Mouse (Mus musculus) embryo, embryonic 11.5 days (tissue): Measurements from ENCODE around the gene Gm10337.
A peak's percentile ranks its signal among the peaks of the same experiment; 100 is the strongest.

Source experiments
- DNase-seq: peaks from one replicate; pipeline ENCODE4 v3.0.0-alpha.2; 2012; ENCODE audit warnings: low read depth, low spot score

Gene Gm10337

GRCm38 (mm10) chr15:102503447-102503846, at the start of gene Gm10337:
Gene Gm10337 (plus strand): TSS chr15:102503722.
- DNase-seq = no peak

DNA sequence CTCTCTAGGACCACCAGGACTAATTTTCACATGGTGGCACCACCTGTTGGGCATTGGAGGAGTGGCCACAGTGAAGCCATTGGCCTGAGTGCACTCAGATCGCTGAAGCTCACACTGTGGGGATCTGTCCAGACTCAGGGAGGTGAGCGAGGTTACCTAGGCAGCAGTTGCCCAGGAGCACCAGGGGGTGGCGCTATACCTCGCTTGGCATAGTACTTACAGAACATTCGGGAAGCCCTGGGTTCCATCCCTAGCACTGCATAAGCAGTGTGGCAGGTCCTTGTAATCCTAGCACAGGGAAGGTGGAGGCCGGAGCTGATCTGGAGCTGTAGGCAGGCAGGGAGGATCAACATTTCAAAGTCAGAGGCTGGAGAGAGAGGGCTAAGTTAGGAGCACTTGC, 47.5 kb upstream of the Gm10337 start:
- DNase-seq = no peak

DNA sequence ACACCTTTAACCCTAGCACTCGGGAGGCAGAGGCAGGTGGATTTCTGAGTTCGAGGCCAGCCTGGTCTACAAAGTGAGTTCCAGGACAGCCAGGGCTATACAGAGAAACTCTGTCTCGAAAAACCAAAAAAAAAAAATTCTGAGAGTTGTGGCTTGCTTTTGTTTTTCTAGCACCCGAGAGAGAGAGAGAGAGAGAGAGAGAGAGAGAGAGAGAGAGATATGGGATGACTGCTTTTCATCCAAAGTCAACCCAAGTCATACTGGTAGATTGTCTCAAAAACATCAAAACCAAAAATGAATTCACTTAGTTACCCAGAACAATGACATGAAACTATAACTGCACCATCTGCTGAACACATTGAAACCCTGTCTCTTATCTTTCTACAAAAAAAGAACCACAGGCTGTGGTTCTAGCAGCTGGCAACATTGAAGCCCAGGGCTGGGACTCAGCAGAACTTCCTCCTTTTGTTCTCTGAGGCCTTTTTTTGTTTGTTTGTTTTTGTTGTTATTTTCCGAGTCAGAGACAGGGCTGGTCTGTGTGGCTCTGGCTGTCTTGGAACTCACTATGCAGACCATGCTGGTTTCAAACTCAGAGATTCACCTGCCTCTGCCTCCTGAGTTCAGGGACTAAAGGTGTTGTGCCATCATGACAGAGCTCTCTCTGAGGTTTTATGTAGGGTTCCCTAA, 45.3 kb upstream of the Gm10337 start:
- no peak for DNase-seq

DNA sequence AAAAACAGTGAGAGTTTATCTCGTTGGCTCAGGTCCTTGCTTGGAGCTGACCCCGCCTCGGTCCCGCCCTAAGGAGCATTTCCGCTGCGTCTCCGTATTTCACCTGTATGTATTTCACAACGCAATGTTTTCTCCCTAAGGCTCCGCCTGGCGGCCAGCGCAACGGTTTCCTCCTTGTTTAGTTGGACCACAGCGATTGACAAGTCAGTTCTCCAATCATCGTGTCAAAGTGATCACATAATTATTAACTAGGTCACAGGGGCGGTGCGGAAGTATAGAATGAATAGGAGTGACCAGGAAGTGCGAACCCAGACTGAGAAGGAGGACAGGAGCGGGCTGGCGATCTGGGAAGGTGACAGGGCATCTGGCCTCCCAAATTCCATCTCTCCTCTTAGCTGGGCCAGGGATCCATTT, 44.6 kb upstream of the Gm10337 start, which contains the start of gene Prr13:
Gene Prr13 (plus strand): TSS at position 125 of the 414 bp plus-strand sequence.
- DNase-seq = peak; percentile 81

GRCm38 (mm10) chr15:102459381-102459780, 44.1 kb upstream of the Gm10337 start:
- DNase-seq = no peak

- DNase-seq = no peak
Measured at GRCm38 (mm10) chr15:102459847-102460246, 43.7 kb upstream of the Gm10337 start.

DNA sequence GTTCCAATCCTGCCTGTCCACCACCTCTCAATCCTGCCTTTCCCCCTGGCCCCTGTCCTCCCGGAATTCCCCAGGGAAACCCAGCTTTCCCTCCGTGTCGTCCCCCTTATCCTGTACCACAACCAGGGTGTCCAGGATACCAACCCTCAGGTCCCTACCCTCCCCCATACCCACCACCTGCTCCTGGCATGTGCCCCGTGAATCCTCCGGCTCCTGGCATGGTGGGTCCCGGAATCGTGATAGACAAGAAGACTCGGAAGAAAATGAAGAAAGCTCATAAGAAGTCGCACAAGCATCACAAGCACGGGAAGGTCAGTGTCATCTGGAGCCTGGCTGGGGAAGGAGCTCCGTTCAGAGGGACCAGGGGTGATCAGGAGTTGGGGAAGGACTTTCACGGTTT, 43.1 kb upstream of the Gm10337 start:
- DNase-seq = no peak

- DNase-seq = no peak
Measured at GRCm38 (mm10) chr15:102460971-102461370, 42.6 kb upstream of the Gm10337 start.

GRCm38 (mm10) chr15:102461430-102462075, 42.0 kb upstream of the Gm10337 start:
- no peak for DNase-seq

DNA sequence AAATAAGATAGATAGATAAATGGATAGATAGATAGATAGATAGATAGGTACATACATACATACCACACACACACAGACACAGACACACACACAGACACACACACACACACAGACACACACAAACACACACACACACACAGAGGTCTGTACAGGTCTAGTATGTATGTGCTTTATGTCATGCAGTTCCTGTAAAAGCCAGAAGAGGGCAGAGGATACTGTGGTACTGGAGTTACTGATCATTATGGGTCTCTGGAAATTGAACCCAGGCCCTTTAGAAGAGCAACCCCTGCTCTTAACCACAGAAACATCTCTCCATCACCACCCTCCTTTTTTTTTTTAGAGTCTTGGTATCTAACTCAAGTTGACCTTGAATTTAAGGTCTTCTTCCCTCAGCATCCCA, 39.9 kb upstream of the Gm10337 start:
- DNase-seq = no peak

DNA sequence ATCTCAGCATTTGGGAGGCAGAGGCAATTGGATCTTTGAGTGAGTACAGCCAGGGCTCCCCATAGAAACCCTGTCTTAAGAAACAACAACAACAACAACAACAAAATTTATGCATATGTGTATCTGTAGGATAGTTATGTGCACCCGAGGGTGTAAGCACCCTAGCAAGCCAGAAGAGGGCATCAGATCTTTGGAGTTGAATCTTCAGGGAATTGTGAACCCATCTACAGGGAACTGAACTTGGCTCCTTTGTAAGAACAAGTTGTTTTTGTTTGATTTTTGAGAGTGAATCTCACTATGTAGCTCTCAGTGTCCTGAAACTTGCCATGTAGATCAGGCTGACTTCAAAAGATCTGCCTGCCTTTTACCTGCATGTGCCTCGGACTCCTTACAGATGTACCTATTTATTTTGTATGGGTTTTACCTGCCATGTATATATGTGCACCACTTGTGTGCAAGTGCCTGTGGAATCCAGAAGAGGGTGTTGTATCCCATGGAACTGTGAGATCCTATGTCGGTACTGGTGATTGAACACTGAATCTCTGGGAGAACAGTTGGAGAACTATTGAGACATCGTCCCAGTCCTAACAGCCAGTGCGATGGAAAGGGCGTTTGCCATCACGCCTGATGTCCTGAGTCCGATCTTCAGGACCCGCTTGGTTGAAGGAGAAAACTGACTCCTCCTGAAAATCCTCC, 34.7 kb upstream of the Gm10337 start:
- no peak for DNase-seq

- peak; percentile 94 for DNase-seq
Measured at GRCm38 (mm10) chr15:102470183-102470604, 33.3 kb upstream of the Gm10337 start, which contains the start of gene Pcbp2. Gene Pcbp2 (plus strand): TSS chr15:102470539.

DNA sequence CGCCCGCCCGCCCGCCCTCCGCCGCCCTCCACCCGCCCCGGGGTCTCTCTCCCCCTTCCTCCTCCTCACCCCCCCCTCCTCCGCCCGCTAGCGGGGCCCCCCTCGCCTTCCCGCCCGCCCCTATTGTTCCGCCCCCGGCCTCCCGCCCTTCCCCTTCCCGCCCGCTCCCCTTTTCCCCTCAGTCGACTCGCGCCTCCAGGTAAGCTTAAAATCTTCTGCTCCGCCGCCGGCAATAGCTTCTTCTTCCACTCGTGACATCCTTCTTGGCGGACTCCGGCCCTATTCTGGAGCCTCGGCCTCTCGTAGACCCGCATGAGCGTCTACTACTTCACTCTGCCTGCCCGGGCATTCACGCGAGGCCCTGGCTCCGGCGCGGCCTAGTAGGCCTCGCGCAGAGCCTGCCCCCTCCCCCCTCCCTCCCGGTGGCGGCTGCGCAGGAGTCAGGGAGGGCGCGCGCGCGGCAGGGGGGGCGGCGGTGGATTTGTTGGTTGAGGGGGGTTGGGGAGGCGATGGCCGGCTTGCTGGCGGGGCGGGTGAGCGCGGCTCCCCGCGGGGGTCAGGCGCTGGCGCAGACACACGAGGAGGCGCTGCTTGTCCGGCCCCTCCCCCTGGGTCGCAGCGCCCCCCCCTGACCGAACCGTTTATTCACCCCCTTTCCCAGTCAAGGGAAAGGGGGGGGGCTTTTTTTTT, 32.8 kb upstream of the Gm10337 start:
- peak; percentile 74 for DNase-seq

DNA sequence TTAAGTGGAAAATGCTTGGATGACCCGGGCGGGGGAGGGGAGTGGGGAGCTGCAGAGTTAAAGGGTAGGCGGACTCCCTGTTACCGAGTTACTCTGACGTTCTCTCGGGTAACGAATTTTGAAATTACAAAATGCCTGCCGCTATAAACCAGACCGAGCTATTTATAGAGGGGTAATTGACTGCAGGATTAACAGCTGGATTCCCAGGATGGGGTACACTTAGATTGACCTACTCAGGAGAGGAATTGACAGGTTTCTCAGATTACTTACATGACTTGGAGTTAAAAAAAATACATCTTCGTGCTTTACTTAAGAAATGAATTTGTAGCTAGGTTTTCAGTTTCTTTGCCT, 32.3 kb upstream of the Gm10337 start:
- no peak for DNase-seq

GRCm38 (mm10) chr15:102471727-102472126, 31.8 kb upstream of the Gm10337 start:
- no peak for DNase-seq

DNA sequence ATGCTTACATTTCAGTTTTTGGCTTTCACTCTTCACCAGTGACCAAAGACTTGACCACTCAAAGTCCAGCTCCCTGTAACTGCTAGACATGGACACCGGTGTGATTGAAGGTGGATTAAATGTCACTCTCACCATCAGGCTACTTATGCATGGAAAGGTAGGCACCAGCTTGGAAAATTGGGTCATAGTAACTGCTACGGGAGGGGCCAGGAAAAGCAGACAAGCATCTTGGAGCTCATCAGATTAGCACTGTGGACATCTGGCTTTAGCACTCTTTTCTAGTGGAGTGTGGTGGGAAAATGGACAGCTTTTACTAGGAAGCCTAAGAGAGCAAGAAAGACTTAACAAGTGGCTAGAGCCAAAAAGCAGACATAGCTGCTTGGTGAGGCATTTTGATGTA, 30.3 kb upstream of the Gm10337 start:
- DNase-seq = no peak

DNA sequence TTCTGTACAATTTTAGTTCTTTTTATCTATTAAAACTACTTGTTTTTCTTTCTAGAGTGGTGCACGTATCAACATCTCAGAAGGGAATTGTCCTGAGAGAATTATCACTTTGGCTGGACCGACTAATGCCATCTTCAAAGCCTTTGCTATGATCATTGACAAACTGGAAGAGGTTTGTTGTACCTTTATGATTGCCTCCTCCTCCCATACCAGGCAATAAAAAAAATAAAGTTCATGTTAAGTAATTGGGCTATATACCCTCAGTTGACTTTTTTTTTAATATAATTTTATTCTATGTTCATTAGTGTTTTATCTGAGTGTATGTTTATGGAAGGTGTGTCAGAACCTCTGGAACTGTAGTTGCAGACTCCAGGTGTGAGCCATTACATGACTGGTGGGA, 29.0 kb upstream of the Gm10337 start:
- no peak for DNase-seq

DNA sequence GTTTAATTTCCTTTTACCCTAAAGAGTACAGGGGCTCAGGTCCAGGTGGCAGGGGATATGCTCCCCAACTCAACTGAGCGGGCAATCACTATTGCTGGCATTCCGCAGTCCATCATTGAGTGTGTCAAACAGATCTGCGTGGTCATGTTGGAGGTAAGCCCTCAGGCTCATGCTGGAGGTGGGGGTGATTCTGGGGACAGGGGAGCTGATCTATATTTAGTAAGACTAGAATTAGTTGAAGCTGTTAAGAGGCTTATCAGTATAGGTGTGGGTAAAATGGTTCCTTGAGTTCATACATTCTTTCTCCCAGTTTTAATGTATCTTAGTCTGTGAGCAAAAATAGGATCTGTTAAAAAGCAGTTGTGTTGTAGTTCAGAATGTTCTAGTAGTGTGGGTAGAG, 20.4 kb upstream of the Gm10337 start:
- DNase-seq = no peak

GRCm38 (mm10) chr15:102485853-102486252, 17.7 kb upstream of the Gm10337 start:
- DNase-seq = no peak

DNA sequence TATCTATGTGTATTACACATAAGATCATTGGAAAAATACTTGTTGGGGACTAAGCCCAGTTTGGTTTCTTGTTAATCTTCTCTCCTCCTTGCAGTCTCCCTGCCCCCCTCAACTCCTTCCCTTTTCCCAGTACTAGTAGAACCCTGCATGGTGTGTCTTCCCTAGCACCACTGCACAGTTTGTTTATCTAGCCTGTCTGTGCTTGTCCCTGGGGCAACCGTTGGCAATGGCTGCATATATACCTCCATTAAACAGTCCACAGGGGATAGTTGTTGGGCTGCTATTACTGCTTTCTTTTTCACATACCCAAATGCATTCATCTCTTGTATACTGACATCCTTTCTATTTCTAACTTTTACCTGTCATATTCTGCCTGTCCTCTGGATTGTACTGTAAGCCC, 15.9 kb upstream of the Gm10337 start:
- DNase-seq = no peak

DNA sequence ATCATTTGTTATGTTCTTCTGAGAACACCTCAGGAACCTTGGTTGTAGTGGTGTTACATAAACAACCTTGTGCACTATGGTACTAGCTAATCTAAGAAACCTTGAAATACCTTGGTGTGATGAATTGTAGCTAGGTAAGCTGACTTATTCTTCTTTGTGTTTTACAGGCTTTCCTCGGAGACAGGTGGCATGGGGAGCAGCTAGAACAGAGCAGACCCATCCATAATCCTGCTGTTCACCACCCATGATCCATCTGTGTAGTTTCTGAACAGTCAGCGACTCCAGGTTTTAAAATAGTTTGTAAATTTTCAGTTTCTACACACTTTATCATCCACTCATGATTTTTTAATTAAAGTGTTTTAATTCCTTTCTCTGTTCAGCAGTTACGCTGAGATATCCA, 5.2 kb upstream of the Gm10337 start:
- no peak for DNase-seq

DNA sequence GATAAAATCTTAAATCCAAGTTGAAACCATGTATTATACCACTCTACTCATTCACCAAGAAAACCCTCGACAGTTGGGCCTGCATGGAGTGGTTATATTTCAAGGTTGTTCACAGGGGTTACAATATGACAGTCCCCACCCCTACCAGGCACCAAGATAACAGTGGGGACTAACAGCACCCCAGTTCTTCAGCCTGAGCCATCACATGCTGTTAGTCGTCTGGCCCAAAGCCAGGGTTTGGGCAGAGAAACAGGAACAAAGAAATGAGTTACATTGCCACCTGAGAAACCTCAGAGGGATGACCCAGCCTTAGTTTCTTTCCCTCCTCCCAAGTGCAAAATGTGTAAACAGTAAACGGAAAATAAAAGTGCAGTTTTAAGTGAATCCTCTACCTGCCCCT, 4.2 kb upstream of the Gm10337 start:
- no peak for DNase-seq
